Mouse (Mus musculus) MEL (cell line): ENCODE measurements around the gene Tbl2.

Source experiments
- E2F4 ChIP-seq: IDR thresholded peaks from 2 replicates; pipeline ENCODE4 v1.6.1; 2011; ENCODE audit warnings: low read depth, low read length, improper control_type of control experiment, borderline replicate concordance
- EP300 ChIP-seq, 2 experiments: IDR thresholded peaks; 2 replicates each; pipeline ENCODE4 v1.6.1; 2011; ENCODE audit warnings: improper control_type of control experiment in 2 of 2, low read length in 2 of 2, low read depth in 1 of 2, mild to moderate bottlenecking in 1 of 2
- MAX ChIP-seq: IDR thresholded peaks from 2 replicates; pipeline ENCODE4 v1.6.1; 2011; ENCODE audit warnings: low read length, improper control_type of control experiment
- MAZ ChIP-seq: IDR thresholded peaks from 2 replicates; pipeline ENCODE4 v1.6.1; 2012; ENCODE audit warnings: low read depth, mild to moderate bottlenecking, inconsistent platforms, low read length, improper control_type of control experiment
- RAD21 ChIP-seq: IDR thresholded peaks from 2 replicates; pipeline ENCODE4 v1.6.1; 2011; ENCODE audit warnings: mild to moderate bottlenecking, low read depth, low read length, improper control_type of control experiment
- RCOR1 ChIP-seq: IDR thresholded peaks from 2 replicates; pipeline ENCODE4 v1.6.1; 2012; ENCODE audit warnings: low read depth, mild to moderate bottlenecking, inconsistent platforms, low read length, improper control_type of control experiment
- UBTF ChIP-seq: IDR thresholded peaks from 2 replicates; pipeline ENCODE4 v1.6.1; 2012; ENCODE audit warnings: low read depth, mild to moderate bottlenecking, inconsistent platforms, low read length, improper control_type of control experiment, moderate library complexity, borderline replicate concordance; ENCODE audit not compliant: insufficient read depth
- USF1 ChIP-seq: IDR thresholded peaks from 2 replicates; pipeline ENCODE4 v1.6.1; 2014; ENCODE audit warnings: low read depth, mild to moderate bottlenecking, inconsistent platforms, low read length, improper control_type of control experiment, moderate library complexity
- ZNF384 ChIP-seq: IDR thresholded peaks from 2 replicates; pipeline ENCODE4 v1.6.1; 2012; ENCODE audit warnings: low read depth, mild to moderate bottlenecking, inconsistent platforms, low read length, improper control_type of control experiment

DNA sequence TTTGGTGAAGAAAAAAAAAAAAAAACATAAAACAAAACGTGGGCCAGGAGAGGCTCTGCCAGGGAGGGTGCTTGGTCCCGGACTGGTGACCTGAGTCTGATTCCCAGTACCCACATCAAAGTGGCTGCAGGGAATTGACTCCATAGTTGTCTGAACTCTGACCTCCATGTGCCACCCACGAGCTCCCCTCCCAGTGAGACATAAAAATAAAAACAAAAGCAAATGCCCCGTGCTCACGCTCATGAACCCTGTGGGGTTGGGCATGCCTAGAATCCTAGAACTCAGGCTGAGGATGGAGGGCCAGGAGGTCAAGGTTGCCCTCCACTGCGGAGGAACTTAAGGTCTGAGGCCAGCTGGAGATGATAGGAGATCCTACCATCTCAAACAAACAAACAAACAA is 40.4 kb upstream of the Tbl2 start:
- no peak for TF ChIP-seq RAD21
- no peak for TF ChIP-seq MAX
- no peak for TF ChIP-seq E2F4
- TF ChIP-seq RCOR1 = no peak
- no peak for TF ChIP-seq MAZ
- no peak for TF ChIP-seq UBTF
- no peak for TF ChIP-seq ZNF384
- no peak for TF ChIP-seq USF1
- no peak for TF ChIP-seq EP300 (IDR thresholded peaks at IDR 0.05; ENCODE audit: low read depth in 1 of 2, low read length in 2 of 2)
